ENCODE assay signal across 8 mouse cellular contexts in the genomic region with DNA sequence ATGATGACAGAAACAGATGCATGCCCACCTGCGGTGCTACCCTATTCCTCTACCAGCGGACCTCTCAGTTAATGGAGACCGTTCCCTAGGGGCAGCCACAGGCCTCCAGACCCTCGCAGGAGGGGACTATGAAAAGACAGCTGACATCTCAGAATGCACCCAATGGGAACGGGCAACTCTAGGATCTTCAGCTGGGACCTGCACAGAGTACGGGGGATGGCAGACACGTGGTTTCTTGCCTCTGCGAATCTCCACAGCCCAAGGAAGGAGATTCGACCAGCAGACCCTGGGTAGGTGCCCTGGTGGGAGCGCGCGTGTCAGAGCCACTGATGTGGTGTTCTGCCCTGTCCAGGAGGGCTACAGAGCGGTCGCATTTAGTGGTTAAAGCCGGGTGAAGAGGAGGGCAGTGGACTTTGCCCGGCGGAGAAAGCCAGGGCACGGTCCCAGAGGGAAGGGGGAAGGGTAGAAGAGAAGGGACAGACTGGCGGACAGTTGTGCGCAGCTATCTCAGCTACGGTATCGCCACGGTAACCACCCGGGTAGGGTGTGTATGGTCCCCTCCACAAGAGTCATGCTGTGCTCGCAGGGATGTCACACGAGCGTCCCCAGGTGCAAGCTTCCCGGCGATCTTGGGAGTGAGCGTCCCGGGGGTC. TPM values are rescaled to one million over a fixed set of nuclear protein-coding genes. Genes with fewer than 3 reads are reported as not detected.
DNase-seq lines count a peak whose midpoint lies in the region; ATAC-seq and TF ChIP-seq lines count a peak whose summit lies in the region.

No protein-coding gene starts in this region.

- 0 out of 2 replicates have a peak overlapping the region, but pooled peaks have one; percentile 11 for H3K9ac ChIP-seq in hindbrain, embryonic 11.5 days (ENCODE audit: low read depth, low read length)
- peak overlapping the region; percentile 57 for H3K9ac ChIP-seq in limb, embryonic 13.5 days

- peaks cover 5% of the 10 kb centered on the region; the same call in 1 of the 2 replicates for H3K4me1 ChIP-seq in brown adipose tissue, adult 24 weeks (ENCODE audit: control insufficient read depth, insufficient read depth, insufficient read length, low read length)
- H3K4me1 ChIP-seq in hindbrain, embryonic 11.5 days (replicated peaks; ENCODE audit: control insufficient read depth, insufficient read depth, low read length): peaks cover 9% of the 10 kb centered on the region
- peaks cover 12% of the 10 kb centered on the region for H3K4me1 ChIP-seq in limb, embryonic 13.5 days
- peaks cover 17% of the 10 kb centered on the region for H3K4me1 ChIP-seq in olfactory bulb, adult 2 months (ENCODE audit: control insufficient read depth, insufficient read depth, low read length)

- TF ChIP-seq POLR2A in olfactory bulb, adult 2 months (IDR thresholded peaks at IDR 0.05; ENCODE audit: insufficient read depth, low read depth, low read length): no peak

- peak overlapping the region; percentile 69 for H3K4me3 ChIP-seq in gastrocnemius, adult 2 months
- peak overlapping the region; percentile 41 for H3K4me3 ChIP-seq in brown adipose tissue, adult 24 weeks (ENCODE audit: insufficient read depth, low read depth, low read length)
- peak overlapping the region; percentile 41 for H3K4me3 ChIP-seq in hindbrain, embryonic 11.5 days (ENCODE audit: low read depth, low read length)
- peak overlapping the region; percentile 48 for H3K4me3 ChIP-seq in limb, embryonic 13.5 days
- H3K4me3 ChIP-seq in olfactory bulb, adult 2 months (ENCODE audit: insufficient read depth, low read depth, low read length): peak overlapping the region; percentile 43

- H3K9me3 ChIP-seq in hindbrain, embryonic 11.5 days (ENCODE audit: control insufficient read depth, low read length): no peaks in the 10 kb centered on the region
- no peaks in the 10 kb centered on the region for H3K9me3 ChIP-seq in limb, embryonic 13.5 days

- H3K36me3 ChIP-seq in hindbrain, embryonic 11.5 days (ENCODE audit: control insufficient read depth, insufficient read depth, low read length): no peaks in the 10 kb centered on the region
- no peaks in the 10 kb centered on the region for H3K36me3 ChIP-seq in limb, embryonic 13.5 days

- no peak for DNase-seq in gastrocnemius, adult 2 months
- DNase-seq in gastrocnemius, postnatal 25 days: no peak
- peak; percentile 55 for DNase-seq in hindbrain, embryonic 11.5 days (ENCODE audit: low spot score)
- DNase-seq in cerebellum, adult 11 months: no peak
- no peak for DNase-seq in urinary bladder, postnatal 14 days (ENCODE audit: low spot score)

- ATAC-seq in hindbrain, embryonic 11.5 days (ENCODE audit: low FRiP score): peak; percentile 49
- ATAC-seq in limb, embryonic 13.5 days (ENCODE audit: low FRiP score, low read depth): peak; percentile 48; the same call in 1 of the 2 replicates

- H3K27ac ChIP-seq in gastrocnemius, adult 2 months: peak overlapping the region; percentile 54
- no peak overlapping the region for H3K27ac ChIP-seq in brown adipose tissue, adult 24 weeks (replicated peaks; ENCODE audit: low read depth, low read length)
- H3K27ac ChIP-seq in hindbrain, embryonic 11.5 days (ENCODE audit: low read depth, low read length): no peak overlapping the region
- no peak overlapping the region for H3K27ac ChIP-seq in limb, embryonic 13.5 days
- H3K27ac ChIP-seq in olfactory bulb, adult 2 months (ENCODE audit: insufficient read depth, low read depth, low read length): no peak overlapping the region

- H3K4me2 ChIP-seq in hindbrain, embryonic 11.5 days (replicated peaks; ENCODE audit: low read depth, low read length): peak overlapping the region; percentile 69
- peak overlapping the region; percentile 79 for H3K4me2 ChIP-seq in limb, embryonic 13.5 days (replicated peaks)

- 1% methylated on average over 31 of the region's 31 CpGs for WGBS in hindbrain, embryonic 11.5 days
- WGBS in limb, embryonic 13.5 days: under 1% methylated on average over 31 of the region's 31 CpGs
- WGBS in olfactory bulb, adult 2 months: 5% methylated on average over 31 of the region's 31 CpGs

- peaks cover 43% of the 10 kb centered on the region for H3K27me3 ChIP-seq in hindbrain, embryonic 11.5 days (ENCODE audit: control insufficient read depth, insufficient read depth, low read length)
- H3K27me3 ChIP-seq in limb, embryonic 13.5 days: peaks cover 72% of the 10 kb centered on the region

- intact Hi-C loops in gastrocnemius, adult 2 months (cut with DNase I): no loop called here

- no peak for TF ChIP-seq CTCF in gastrocnemius, adult 2 months (IDR thresholded peaks at IDR 0.05)
- no peak for TF ChIP-seq CTCF in olfactory bulb, adult 2 months (IDR thresholded peaks at IDR 0.05; ENCODE audit: insufficient read depth, low read depth, low read length)

RNA-seq across cellular contexts. Expression of a gene that starts 0.6 kb away (rescaled TPM):
- 1 to 10 TPM in 1 of 2 experiments, under 1 TPM in 1; 0.86 to 1.0 TPM for total RNA-seq in gastrocnemius, adult 2 months (2021)
- total RNA-seq in gastrocnemius, postnatal 25 days (2021): 1 to 10 TPM; 2.8 to 3.0 TPM
- 1.6 and 1.9 TPM in 2 replicates for polyA plus RNA-seq in brown adipose tissue, adult 24 weeks (2012; ENCODE audit: insufficient read depth, insufficient read length, missing spikeins)
- 0.25 and 0.63 TPM in 2 replicates for polyA plus RNA-seq in hindbrain, embryonic 11.5 days (2014; fragmentation: Nextera tagmentation; extraction: Ambion mirVana)
- 0.50 and 0.83 TPM in 2 replicates for polyA plus RNA-seq in limb, embryonic 13.5 days (2015; fragmentation: Nextera tagmentation; extraction: Ambion mirVana)
- polyA plus RNA-seq in olfactory bulb, adult 2 months (2012; ENCODE audit: insufficient read depth, insufficient read length, low replicate concordance, missing spikeins): not detected in 2 replicates

RNA-seq across cellular contexts. Expression of a gene that starts 29.1 kb away (rescaled TPM):
- total RNA-seq in gastrocnemius, adult 2 months (2021): 10 to 100 TPM; 42.0 to 51.2 TPM
- 10 to 100 TPM; 53.1 to 59.0 TPM for total RNA-seq in gastrocnemius, postnatal 25 days (2021)
- 36.3 and 47.8 TPM in 2 replicates for polyA plus RNA-seq in brown adipose tissue, adult 24 weeks (2012; ENCODE audit: insufficient read depth, insufficient read length, missing spikeins)
- 65.2 and 94.5 TPM in 2 replicates for polyA plus RNA-seq in hindbrain, embryonic 11.5 days (2014; fragmentation: Nextera tagmentation; extraction: Ambion mirVana)
- polyA plus RNA-seq in limb, embryonic 13.5 days (2015; fragmentation: Nextera tagmentation; extraction: Ambion mirVana): 151 and 160 TPM in 2 replicates
- polyA plus RNA-seq in olfactory bulb, adult 2 months (2012; ENCODE audit: insufficient read depth, insufficient read length, low replicate concordance, missing spikeins): 149 TPM in 1 of 2 replicates, not detected in the other

RNA-seq across cellular contexts. Expression of a gene that starts 49.9 kb away (rescaled TPM):
- not detected for total RNA-seq in gastrocnemius, adult 2 months (2021)
- not detected for total RNA-seq in gastrocnemius, postnatal 25 days (2021)
- polyA plus RNA-seq in brown adipose tissue, adult 24 weeks (2012; ENCODE audit: insufficient read depth, insufficient read length, missing spikeins): not detected in 2 replicates
- not detected in 2 replicates for polyA plus RNA-seq in hindbrain, embryonic 11.5 days (2014; fragmentation: Nextera tagmentation; extraction: Ambion mirVana)
- not detected in 2 replicates for polyA plus RNA-seq in limb, embryonic 13.5 days (2015; fragmentation: Nextera tagmentation; extraction: Ambion mirVana)
- not detected in 2 replicates for polyA plus RNA-seq in olfactory bulb, adult 2 months (2012; ENCODE audit: insufficient read depth, insufficient read length, low replicate concordance, missing spikeins)
